Mouse (Mus musculus) heart, adult 2 months (tissue): ENCODE data around the gene Pitpnm3.

Experiments used
- CTCF ChIP-seq: fragments of 200-600 bp; IDR thresholded peaks from 2 replicates; pipeline ENCODE4 v1.8.1; 2022; ENCODE audit warnings: antibody characterized with exemption, mild to moderate bottlenecking, moderate library complexity
- EP300 ChIP-seq: fragments of 200-500 bp; IDR thresholded peaks from 2 replicates; pipeline ENCODE4 v1.6.1; 2011; ENCODE audit warnings: low read depth, low read length, control low read depth; ENCODE audit not compliant: insufficient read depth
- POLR2A ChIP-seq: fragments of 200-500 bp; IDR thresholded peaks from 2 replicates; pipeline ENCODE4 v1.6.1; 2011; ENCODE audit warnings: mild to moderate bottlenecking, low read depth, low read length, control low read depth; ENCODE audit not compliant: insufficient read depth

- TF ChIP-seq CTCF (no peak), EP300 (no peak), POLR2A (no peak)
These were observed 132.4 kb downstream of the Pitpnm3 start for GRCm38 (mm10) chr11:72003171-72003570.
